Mouse (Mus musculus) hindlimb bud, embryonic 11.5 days (tissue): ENCODE data around the gene Tmem247.

Experiments
- DNase-seq: peaks from one replicate; pipeline ENCODE4 v3.0.0-alpha.2; 2012; ENCODE audit warnings: low read depth, low spot score; ENCODE audit errors: extremely low spot score

The Tmem247 gene

GRCm38 (mm10) chr17:86913003-86913607 lies 4.0 kb upstream of the Tmem247 start:
- DNase-seq: no peak

- DNase-seq: no peak
These were observed 1.6 kb upstream of the Tmem247 start for GRCm38 (mm10) chr17:86915540-86915939.

- DNase-seq: no peak
These were observed 1.6 kb downstream of the Tmem247 start for GRCm38 (mm10) chr17:86918786-86919185.

GRCm38 (mm10) chr17:86919729-86920128 lies 2.6 kb downstream of the Tmem247 start:
- DNase-seq: no peak

GRCm38 (mm10) chr17:86924679-86925078 lies 7.5 kb downstream of the Tmem247 start:
- no peak for DNase-seq

GRCm38 (mm10) chr17:86926836-86927235 lies 9.7 kb downstream of the Tmem247 start:
- DNase-seq: no peak

GRCm38 (mm10) chr17:86929355-86929754 lies 12.2 kb downstream of the Tmem247 start:
- no peak for DNase-seq

GRCm38 (mm10) chr17:86929981-86930380 lies 12.8 kb downstream of the Tmem247 start:
- DNase-seq: no peak

GRCm38 (mm10) chr17:86932896-86933295 lies 15.7 kb downstream of the Tmem247 start:
- no peak for DNase-seq

GRCm38 (mm10) chr17:86937064-86937463 lies 19.9 kb downstream of the Tmem247 start:
- no peak for DNase-seq

GRCm38 (mm10) chr17:86937497-86938155 lies 20.5 kb downstream of the Tmem247 start:
- peak; percentile 37 for DNase-seq

- no peak for DNase-seq
These were observed 21.5 kb downstream of the Tmem247 start for GRCm38 (mm10) chr17:86938683-86939082.

GRCm38 (mm10) chr17:86942112-86942511 lies 25.0 kb downstream of the Tmem247 start:
- no peak for DNase-seq

- no peak for DNase-seq
These were observed 26.0 kb downstream of the Tmem247 start for GRCm38 (mm10) chr17:86943158-86943557.

- no peak for DNase-seq
These were observed 28.9 kb downstream of the Tmem247 start for GRCm38 (mm10) chr17:86946078-86946477.

- DNase-seq: no peak
These were observed 31.0 kb downstream of the Tmem247 start, which contains the start of gene Atp6v1e2 for GRCm38 (mm10) chr17:86947840-86948796. Gene Atp6v1e2 (minus strand): TSS chr17:86947897.

- no peak for DNase-seq
These were observed 31.7 kb downstream of the Tmem247 start for GRCm38 (mm10) chr17:86948801-86949200.

GRCm38 (mm10) chr17:86957239-86957638 lies 40.1 kb downstream of the Tmem247 start:
- DNase-seq: no peak

GRCm38 (mm10) chr17:86957968-86958367 lies 40.8 kb downstream of the Tmem247 start:
- no peak for DNase-seq

- no peak for DNase-seq
These were observed 44.2 kb downstream of the Tmem247 start for GRCm38 (mm10) chr17:86961301-86961841.

- peak; percentile 87 for DNase-seq
These were observed 45.2 kb downstream of the Tmem247 start for GRCm38 (mm10) chr17:86962297-86962893.
